Mouse (Mus musculus) cerebellum, adult 2 months (tissue): ENCODE measurements around the gene Rasal3. TPM values are rescaled to one million over a fixed set of nuclear protein-coding genes. Genes with fewer than 3 reads are reported as not detected.

Source experiments
- DNase-seq, 2 experiments: peaks; one replicate each; pipeline ENCODE4 v3.0.0; 2021
- H3K27ac ChIP-seq: fragments of 200-500 bp; 2 replicates; pipeline ENCODE4 v1.5.1; 2012; ENCODE audit warnings: low read length, control low read depth, inconsistent platforms; ENCODE audit not compliant: insufficient read depth
- H3K27me3 ChIP-seq: fragments of 200-500 bp; 2 replicates; pipeline ENCODE4 v1.6.1; 2012; ENCODE audit warnings: inconsistent platforms, mild to moderate bottlenecking, low read length, moderate library complexity; ENCODE audit not compliant: control insufficient read depth, insufficient read depth
- H3K4me1 ChIP-seq: fragments of 200-500 bp; 2 replicates; pipeline ENCODE4 v1.6.1; 2011; ENCODE audit warnings: low read length; ENCODE audit not compliant: control insufficient read depth, insufficient read depth
- H3K4me3 ChIP-seq: fragments of 200-500 bp; replicated peaks from 2 replicates; pipeline ENCODE3; 2011; ENCODE audit warnings: mild to moderate bottlenecking, low read depth, low read length, control low read depth; ENCODE audit not compliant: insufficient read depth
- CTCF ChIP-seq: fragments of 200-500 bp; IDR thresholded peaks from 2 replicates; pipeline ENCODE4 v1.5.1; 2011; ENCODE audit warnings: low read depth, mild to moderate bottlenecking, control low read depth, low read length, moderate library complexity, borderline replicate concordance; ENCODE audit not compliant: insufficient read depth
- POLR2A ChIP-seq: fragments of 200-500 bp; IDR thresholded peaks from 2 replicates; pipeline ENCODE4 v1.6.1; 2011; ENCODE audit warnings: low read length, control low read depth, borderline replicate concordance; ENCODE audit not compliant: insufficient read depth
- WGBS: fragments of 180-500 bp; shearing (Covaris S2); methylation state at CpG from one replicate; pipeline ENCODE4 v1.1.7; 2018; 5-methylcytosine and 5-hydroxymethylcytosine counted together
- polyA plus RNA-seq: library from polyadenylated mRNA; depleted of rRNA; stranded (reverse); fragments of >200 nt; gene quantifications from 2 replicates; pipeline ENCODE4 v1.2.3, GENCODE M21; 2012; rRNA removed

The Rasal3 gene
- polyA plus RNA-seq, 1 experiment = 1.2 TPM

DNA sequence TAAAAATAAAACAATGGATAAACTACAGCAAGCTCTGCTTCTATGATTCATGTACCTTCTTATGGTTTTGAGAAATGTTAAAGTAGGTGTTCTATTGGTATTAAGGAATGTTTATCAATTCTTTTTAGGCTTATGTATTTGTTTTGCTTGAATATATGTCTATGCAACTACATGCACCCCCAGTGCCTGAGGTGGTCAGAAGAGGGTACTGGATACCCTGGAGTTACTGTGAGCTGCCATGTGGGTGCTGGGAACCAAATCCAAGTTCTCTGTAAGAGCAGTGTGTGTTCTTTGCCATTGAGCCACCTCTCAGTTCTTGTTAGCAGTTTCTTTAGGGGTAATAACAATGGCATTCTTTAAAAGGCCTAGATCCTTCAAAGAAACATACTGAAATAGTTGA, 51.7 kb downstream of the Rasal3 start:
- TF ChIP-seq POLR2A = no peak
- TF ChIP-seq CTCF = no peak
- Histone ChIP-seq H3K27ac (no peak overlapping the region), H3K4me3 (no peak overlapping the region), H3K27me3 (no peaks in the 10 kb centered on the region), H3K4me1 (peaks cover 11% of the 10 kb centered on the region)
- DNase-seq = no peak

- TF ChIP-seq CTCF (no peak), POLR2A (no peak)
- H3K27me3 ChIP-seq = no peaks in the 10 kb centered on the region
- 79% methylated on average over 3 of the region's 3 CpGs for WGBS
- DNase-seq = no peak
- peaks cover 11% of the 10 kb centered on the region for H3K4me1 ChIP-seq
- H3K27ac ChIP-seq = no peak overlapping the region
- H3K4me3 ChIP-seq = no peak overlapping the region
Observed at GRCm38 (mm10) chr17:32351269-32351668, 52.1 kb downstream of the Rasal3 start.

GRCm38 (mm10) chr17:32350382-32350983, 52.9 kb downstream of the Rasal3 start, which contains the start of gene Akap8l:
Akap8l (minus strand) TSS chr17:32350607.
- peak; percentile 97 to 99 for DNase-seq
- Histone ChIP-seq H3K27me3 (no peaks in the 10 kb centered on the region), H3K4me1 (peaks cover 11% of the 10 kb centered on the region), H3K4me3 (peak within 1 kb of the TSS; percentile 90), H3K27ac (peak within 1 kb of the TSS; percentile 72)
- WGBS = under 1% methylated on average over 37 of the region's 37 CpGs
- TF ChIP-seq CTCF (no peak), POLR2A (peak; percentile 99)

DNA sequence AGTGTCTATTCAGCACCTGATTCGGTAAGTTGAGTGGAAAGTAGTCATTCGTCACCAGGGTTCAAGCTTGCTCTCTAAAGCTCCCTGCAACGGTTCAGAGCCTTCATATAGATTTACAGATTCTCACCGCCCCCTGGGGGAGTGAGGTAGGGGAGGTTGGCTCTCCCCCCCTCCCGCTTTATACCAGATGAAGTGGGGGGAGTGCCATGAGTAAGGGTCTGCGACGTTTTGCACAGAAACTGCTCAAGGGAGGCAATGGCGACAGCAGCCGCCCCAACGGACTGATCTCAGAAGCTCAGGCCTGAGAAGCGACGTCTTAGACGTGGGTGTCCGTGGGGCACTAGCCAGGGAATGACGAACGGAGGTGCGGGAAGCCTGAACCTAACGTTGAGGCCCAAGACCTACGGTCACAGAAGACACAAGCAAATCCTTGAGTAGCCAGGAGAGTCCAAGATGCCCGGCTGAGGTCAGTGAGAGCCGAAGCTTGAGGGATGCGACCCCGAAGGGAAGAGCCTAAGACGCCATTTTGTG, 53.5 kb downstream of the Rasal3 start:
- H3K27me3 ChIP-seq = no peaks in the 10 kb centered on the region
- DNase-seq = no peak
- H3K27ac ChIP-seq = peak overlapping the region; percentile 72
- WGBS = under 1% methylated on average over 24 of the region's 24 CpGs
- no peak for TF ChIP-seq CTCF
- H3K4me3 ChIP-seq = peak overlapping the region; percentile 90
- H3K4me1 ChIP-seq = peaks cover 14% of the 10 kb centered on the region

DNA sequence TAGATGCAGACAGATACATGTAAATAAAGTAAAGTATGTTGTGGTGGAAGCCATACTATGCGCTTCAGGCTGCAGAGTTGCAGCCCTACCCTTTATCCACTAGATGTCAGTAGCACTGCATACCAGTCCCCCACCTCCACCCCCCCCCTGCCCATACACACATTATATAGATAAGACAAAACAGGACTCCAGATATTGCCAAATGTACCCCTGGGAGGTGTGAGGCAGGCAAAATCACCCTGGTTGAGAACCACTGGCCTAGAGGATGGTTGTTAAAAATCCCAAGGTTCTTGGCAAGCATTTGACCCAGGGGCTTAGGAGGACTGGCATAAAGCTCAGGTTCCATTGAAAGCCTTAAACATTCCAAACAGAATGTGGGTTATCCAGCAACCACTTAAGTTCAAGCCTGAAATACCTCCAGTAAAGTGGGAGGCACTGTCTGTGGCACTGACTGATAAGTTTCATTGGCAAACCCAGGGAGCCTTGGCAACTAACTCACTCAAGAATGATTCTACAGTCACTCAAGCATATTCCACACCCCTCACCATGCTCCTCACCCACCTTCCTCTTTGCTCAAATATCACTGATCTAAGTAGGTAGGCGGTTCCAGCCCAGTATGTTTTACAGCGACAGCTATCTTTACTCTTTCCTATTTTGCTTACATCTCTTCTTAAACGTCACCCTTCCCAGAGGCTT, 54.2 kb downstream of the Rasal3 start:
- Histone ChIP-seq H3K4me1 (peaks cover 11% of the 10 kb centered on the region), H3K27me3 (no peaks in the 10 kb centered on the region), H3K27ac (no peak overlapping the region), H3K4me3 (peak overlapping the region; percentile 90)
- peak; percentile 46 to 52 for DNase-seq
- TF ChIP-seq POLR2A (no peak), CTCF (peak; percentile 95)
- WGBS = 3% methylated on average over 4 of the region's 4 CpGs

GRCm38 (mm10) chr17:32348406-32348805, 55.0 kb downstream of the Rasal3 start:
- H3K4me3 ChIP-seq = no peak overlapping the region
- TF ChIP-seq POLR2A (no peak), CTCF (no peak)
- H3K27me3 ChIP-seq = no peaks in the 10 kb centered on the region
- H3K27ac ChIP-seq = no peak overlapping the region
- peaks cover 6% of the 10 kb centered on the region for H3K4me1 ChIP-seq
- 89% methylated on average over 2 of the region's 2 CpGs for WGBS
- no peak for DNase-seq

DNA sequence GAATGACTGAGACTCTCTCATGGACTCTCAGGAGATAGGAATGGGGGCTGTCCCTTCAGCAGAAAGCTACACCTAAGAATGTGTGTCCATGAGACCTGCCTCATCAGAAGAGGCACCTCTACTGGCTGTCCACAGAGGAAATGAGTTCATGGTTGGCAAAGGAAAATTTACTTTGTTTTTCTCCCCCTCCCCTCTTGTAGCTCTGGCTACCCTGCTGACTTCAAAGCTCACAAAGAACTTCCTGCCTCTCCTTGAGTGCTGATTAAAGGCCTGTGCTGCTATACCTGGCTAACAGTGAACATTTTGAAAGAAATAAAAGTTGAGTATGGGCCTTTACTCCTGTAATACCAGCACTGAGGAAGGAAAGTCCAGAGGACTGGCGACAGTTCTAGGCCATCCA, 62.3 kb downstream of the Rasal3 start:
- no peak for DNase-seq
- no peak overlapping the region for H3K4me3 ChIP-seq
- TF ChIP-seq CTCF = no peak
- TF ChIP-seq POLR2A = no peak
- H3K27ac ChIP-seq = no peak overlapping the region
- 92% methylated on average over 1 of the region's 1 CpGs for WGBS
- no peaks in the 10 kb centered on the region for H3K27me3 ChIP-seq
- peaks cover 3% of the 10 kb centered on the region for H3K4me1 ChIP-seq

Other genes starting within 250 kb of the Rasal3 start
- 9.5 and 11.0 TPM in 2 replicates for gene Notch3, start 236.7 kb downstream of the Rasal3 start, polyA plus RNA-seq
- 0.97 and 1.3 TPM in 2 replicates for gene Ephx3, start 214.0 kb downstream of the Rasal3 start, polyA plus RNA-seq
- gene Brd4, start 118.9 kb downstream of the Rasal3 start, polyA plus RNA-seq = 54.5 and 55.0 TPM in 2 replicates
- 117 and 127 TPM in 2 replicates for gene Akap8, start 82.3 kb downstream of the Rasal3 start, polyA plus RNA-seq
- gene Akap8l, start 53.0 kb downstream of the Rasal3 start, polyA plus RNA-seq = 279 and 287 TPM in 2 replicates
- gene Wiz, start 14.1 kb downstream of the Rasal3 start, polyA plus RNA-seq = 48.5 and 51.2 TPM in 2 replicates
- not detected in 2 replicates for gene Pglyrp2, start 20.6 kb upstream of the Rasal3 start, polyA plus RNA-seq
- gene Cyp4f39, start 49.1 kb upstream of the Rasal3 start, polyA plus RNA-seq = 0.18 TPM in 1 of 2 replicates, not detected in the other
- 6.8 and 7.8 TPM in 2 replicates for gene Cyp4f17, start 102.5 kb upstream of the Rasal3 start, polyA plus RNA-seq
- 21.8 and 24.6 TPM in 2 replicates for gene Cyp4f16, start 133.0 kb upstream of the Rasal3 start, polyA plus RNA-seq
- gene Cyp4f37, start 217.7 kb upstream of the Rasal3 start, polyA plus RNA-seq = not detected in 2 replicates